Mouse (Mus musculus): ENCODE measurements around the gene Vmn1r230.

Vmn1r230 gene

GRCm38 (mm10) chr17:20840144-20840543, at the start of gene Vmn1r230:
Vmn1r230 (plus strand) TSS chr17:20840444.
- no peak for DNase-seq (ENCODE audit: low spot score in 2 of 2)

- no peak for DNase-seq (ENCODE audit: low spot score in 2 of 2)
These were observed 29.0 kb upstream of the Vmn1r230 start, which contains the start of gene Vmn1r229 for GRCm38 (mm10) chr17:20811255-20811654. Vmn1r229 (plus strand) TSS chr17:20811555.

Data from frontal cortex, postnatal 36 days (tissue).